Mouse (Mus musculus) forebrain, embryonic 14.5 days (tissue): ENCODE data around the gene Ndufaf7. TPM values are rescaled to one million over a fixed set of nuclear protein-coding genes. Genes with fewer than 3 reads are reported as not detected.

ENCODE experiments used
- ATAC-seq: fragments of 200-750 bp; cut with Nextera tagmentation; 2 replicates; pipeline ENCODE4 v1.8.0; 2017; ENCODE audit warnings: mild to moderate bottlenecking, moderate library complexity
- DNase-seq: peaks from one replicate; pipeline ENCODE4 v3.0.0-alpha.2; 2015; ENCODE audit warnings: low spot score
- H3K27ac ChIP-seq: fragments of 300-500 bp; sonication (generic); 2 replicates; pipeline ENCODE4 v1.5.1; 2014; ENCODE audit warnings: low read depth, mild to moderate bottlenecking, control low read depth, low read length, moderate library complexity
- H3K27me3 ChIP-seq: fragments of 300-500 bp; sonication (generic); replicated peaks from 2 replicates; pipeline ENCODE4 v1.6.1; 2014; ENCODE audit warnings: low read length, control low read depth, mixed read lengths; ENCODE audit not compliant: control insufficient read depth, insufficient read depth
- H3K36me3 ChIP-seq: fragments of 300-500 bp; sonication (generic); 2 replicates; pipeline ENCODE4 v1.6.1; 2014; ENCODE audit warnings: low read length, control low read depth; ENCODE audit not compliant: control insufficient read depth, insufficient read depth
- H3K4me1 ChIP-seq: fragments of 300-500 bp; sonication (generic); 2 replicates; pipeline ENCODE4 v1.6.1; 2014; ENCODE audit warnings: antibody characterized with exemption, low read length, control low read depth; ENCODE audit not compliant: control insufficient read depth, insufficient read depth
- H3K4me2 ChIP-seq: fragments of 300-500 bp; sonication (generic); 2 replicates; pipeline ENCODE4 v1.6.1; 2014; ENCODE audit warnings: mild to moderate bottlenecking, control low read depth, low read length
- H3K4me3 ChIP-seq: fragments of 300-500 bp; sonication (generic); 2 replicates; pipeline ENCODE4 v1.5.1; 2014; ENCODE audit warnings: low read depth, low read length, control low read depth
- H3K9ac ChIP-seq: fragments of 300-500 bp; sonication (generic); 2 replicates; pipeline ENCODE4 v1.6.1; 2014; ENCODE audit warnings: mild to moderate bottlenecking, low read length, control low read depth, moderate library complexity
- H3K9me3 ChIP-seq: fragments of 300-500 bp; sonication (generic); replicated peaks from 2 replicates; pipeline ENCODE4 v1.6.1; 2016; ENCODE audit warnings: low read length, control low read depth, mixed read lengths; ENCODE audit not compliant: control insufficient read depth
- WGBS: fragments of 180-500 bp; shearing (Covaris S2); extraction: QIAGEN DNeasy Blood & Tissue Kit; methylation state at CpG from one replicate; pipeline ENCODE4 v1.1.7; 2014; 5-methylcytosine and 5-hydroxymethylcytosine counted together
- polyA plus RNA-seq: library from polyadenylated mRNA; unstranded; fragments of >200 nt; fragmentation: Nextera tagmentation; extraction: Ambion mirVana; gene quantifications from 2 replicates; pipeline ENCODE4 v1.2.1, GENCODE M21; 2014

The Ndufaf7 gene
- polyA plus RNA-seq: 57.9 and 63.7 TPM in 2 replicates

DNA sequence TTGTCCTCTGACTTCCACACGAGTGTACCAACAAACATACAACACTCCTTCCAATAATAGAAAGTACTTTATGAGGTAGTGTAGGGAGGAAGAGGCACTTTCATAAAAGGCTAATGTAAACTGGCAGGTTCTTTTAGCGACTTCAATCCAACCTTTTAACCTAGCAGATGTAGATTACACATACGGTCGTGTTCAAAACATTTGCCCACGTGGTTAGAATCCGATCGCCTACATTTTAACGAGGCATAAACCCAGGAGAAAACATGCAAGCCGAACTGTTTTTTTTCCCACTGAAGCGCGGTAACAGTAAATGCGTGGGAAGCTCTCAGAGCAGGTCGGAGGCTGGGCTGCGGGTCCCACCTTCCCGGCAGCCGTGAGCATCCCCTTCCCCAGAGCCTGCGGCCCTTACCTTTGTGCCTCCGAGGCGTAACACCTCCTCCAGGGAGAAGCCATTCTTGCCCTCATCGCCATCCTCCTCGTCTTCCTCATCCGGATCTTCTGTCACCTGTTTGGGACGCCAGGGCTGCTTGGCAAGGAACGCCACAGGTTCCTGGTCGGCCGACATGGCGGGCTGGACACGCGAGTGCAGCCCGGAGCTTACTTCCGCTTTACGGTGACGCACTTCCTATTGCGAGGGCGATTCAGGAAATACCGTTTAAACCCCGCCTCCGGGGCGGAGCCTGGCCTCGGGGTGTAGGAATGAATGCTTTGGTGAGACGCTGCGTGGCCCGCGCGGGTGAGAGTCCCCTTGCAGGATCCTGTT is at the start of gene Ndufaf7, which contains the start of gene Cebpz:
Gene Ndufaf7, plus strand, starts transcription at position 671 of the 763 bp plus-strand sequence.
Gene Cebpz, minus strand, starts transcription at position 601 of the 763 bp plus-strand sequence.
- Histone ChIP-seq H3K36me3 (peaks cover 45% of the 10 kb centered on the region), H3K4me3 (peak within 1 kb of the TSS; percentile 60), H3K4me2 (peak within 1 kb of the TSS; percentile 71), H3K9me3 (no peaks in the 10 kb centered on the region), H3K9ac (peak within 1 kb of the TSS; percentile 73), H3K27me3 (no peaks in the 10 kb centered on the region), H3K4me1 (peaks cover 10% of the 10 kb centered on the region), H3K27ac (peak within 1 kb of the TSS; percentile 27; the same call in 1 of the 2 replicates)
- ATAC-seq: peak; percentile 100
- under 1% methylated on average over 45 of the region's 45 CpGs for WGBS
- peak; percentile 99 for DNase-seq

GRCm38 (mm10) chr17:78888554-78888953 is 48.4 kb upstream of the Ndufaf7 start:
- no peaks in the 10 kb centered on the region for H3K27me3 ChIP-seq
- no peak overlapping the region for H3K4me3 ChIP-seq
- no peak for DNase-seq
- 83% methylated on average over 4 of the region's 4 CpGs for WGBS
- ATAC-seq: no peak
- H3K9me3 ChIP-seq: no peaks in the 10 kb centered on the region
- H3K36me3 ChIP-seq: no peaks in the 10 kb centered on the region
- H3K9ac ChIP-seq: no peak overlapping the region
- no peaks in the 10 kb centered on the region for H3K4me1 ChIP-seq
- no peak overlapping the region for H3K27ac ChIP-seq
- H3K4me2 ChIP-seq: no peak overlapping the region

GRCm38 (mm10) chr17:78889184-78889583 is 47.8 kb upstream of the Ndufaf7 start:
- Histone ChIP-seq H3K4me1 (no peaks in the 10 kb centered on the region), H3K4me2 (no peak overlapping the region), H3K4me3 (no peak overlapping the region), H3K27ac (no peak overlapping the region), H3K36me3 (no peaks in the 10 kb centered on the region), H3K27me3 (no peaks in the 10 kb centered on the region), H3K9me3 (no peaks in the 10 kb centered on the region), H3K9ac (no peak overlapping the region)
- peak; percentile 15 for DNase-seq
- 0 out of 2 replicates have a peak, but pooled peaks have one; percentile 20 for ATAC-seq
- 40% methylated on average over 3 of the region's 3 CpGs for WGBS

DNA sequence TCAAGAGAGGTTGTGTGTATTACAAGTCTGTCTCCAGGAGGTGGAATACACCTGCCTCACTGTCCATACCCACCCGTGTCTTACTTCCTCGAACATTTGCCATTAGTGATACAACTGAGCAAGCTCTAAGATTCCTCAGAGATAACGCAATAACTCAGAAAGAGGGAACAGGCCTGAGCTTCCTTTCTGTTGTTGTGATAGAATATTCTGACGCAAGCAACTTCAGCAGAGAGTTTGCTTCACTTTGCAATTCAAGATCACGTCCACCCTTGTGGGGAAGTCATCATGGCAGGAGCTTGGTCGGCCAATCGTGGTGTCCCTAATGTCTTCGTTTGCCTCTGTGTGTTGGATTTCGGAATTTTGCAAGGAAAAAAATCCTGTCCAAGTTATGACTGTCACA is 45.9 kb upstream of the Ndufaf7 start:
- Histone ChIP-seq H3K36me3 (no peaks in the 10 kb centered on the region), H3K9me3 (no peaks in the 10 kb centered on the region), H3K9ac (no peak overlapping the region), H3K4me3 (no peak overlapping the region), H3K27ac (no peak overlapping the region), H3K27me3 (no peaks in the 10 kb centered on the region), H3K4me1 (0 out of 2 replicates have a peak, but pooled peaks cover 3% of the 10 kb centered on the region), H3K4me2 (no peak overlapping the region)
- DNase-seq (no peak), ATAC-seq (no peak)
- WGBS: 85% methylated on average over 9 of the region's 9 CpGs

- Histone ChIP-seq H3K9ac (no peak overlapping the region), H3K4me1 (0 out of 2 replicates have a peak, but pooled peaks cover 3% of the 10 kb centered on the region), H3K27me3 (no peaks in the 10 kb centered on the region), H3K27ac (no peak overlapping the region), H3K9me3 (no peaks in the 10 kb centered on the region), H3K4me3 (no peak overlapping the region), H3K36me3 (no peaks in the 10 kb centered on the region), H3K4me2 (no peak overlapping the region)
- ATAC-seq: no peak
- no peak for DNase-seq
- WGBS: 92% methylated on average over 7 of the region's 7 CpGs
These were observed 41.9 kb upstream of the Ndufaf7 start for GRCm38 (mm10) chr17:78894991-78895390.

- WGBS: 42% methylated on average over 8 of the region's 8 CpGs
- no peaks in the 10 kb centered on the region for H3K9me3 ChIP-seq
- H3K9ac ChIP-seq: no peak overlapping the region
- H3K27ac ChIP-seq: no peak overlapping the region
- H3K4me2 ChIP-seq: peak overlapping the region; percentile 19; the same call in 1 of the 2 replicates
- H3K27me3 ChIP-seq: no peaks in the 10 kb centered on the region
- peak; percentile 83 for DNase-seq
- 0 out of 2 replicates have a peak, but pooled peaks cover 3% of the 10 kb centered on the region for H3K4me1 ChIP-seq
- no peak for ATAC-seq
- H3K36me3 ChIP-seq: no peaks in the 10 kb centered on the region
- H3K4me3 ChIP-seq: no peak overlapping the region
These were observed 41.5 kb upstream of the Ndufaf7 start for GRCm38 (mm10) chr17:78895394-78895793.

DNA sequence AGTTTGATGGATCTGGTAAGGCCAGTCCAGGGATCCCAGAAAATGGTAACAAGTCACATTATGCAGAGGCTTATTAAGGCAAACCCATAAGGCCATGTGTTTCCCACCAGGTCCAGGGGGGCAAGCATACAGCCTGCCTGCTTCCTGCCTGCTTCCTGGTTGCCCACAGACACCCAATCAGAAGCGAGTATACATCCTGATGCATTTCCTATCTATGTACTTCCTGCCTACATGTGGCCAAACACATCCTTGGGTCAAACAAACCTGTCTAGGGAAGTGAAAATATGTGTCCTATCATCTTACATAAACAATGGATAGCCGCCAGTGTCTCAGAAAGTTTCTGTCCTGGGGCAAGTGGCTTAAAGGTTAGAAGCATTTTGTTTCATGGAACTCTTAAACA is 33.8 kb upstream of the Ndufaf7 start:
- Histone ChIP-seq H3K36me3 (no peaks in the 10 kb centered on the region), H3K4me2 (no peak overlapping the region), H3K4me3 (no peak overlapping the region), H3K9me3 (no peaks in the 10 kb centered on the region), H3K4me1 (no peaks in the 10 kb centered on the region), H3K27me3 (no peaks in the 10 kb centered on the region), H3K9ac (no peak overlapping the region), H3K27ac (no peak overlapping the region)
- DNase-seq: no peak
- WGBS: 86% methylated on average over 2 of the region's 2 CpGs
- no peak for ATAC-seq

DNA sequence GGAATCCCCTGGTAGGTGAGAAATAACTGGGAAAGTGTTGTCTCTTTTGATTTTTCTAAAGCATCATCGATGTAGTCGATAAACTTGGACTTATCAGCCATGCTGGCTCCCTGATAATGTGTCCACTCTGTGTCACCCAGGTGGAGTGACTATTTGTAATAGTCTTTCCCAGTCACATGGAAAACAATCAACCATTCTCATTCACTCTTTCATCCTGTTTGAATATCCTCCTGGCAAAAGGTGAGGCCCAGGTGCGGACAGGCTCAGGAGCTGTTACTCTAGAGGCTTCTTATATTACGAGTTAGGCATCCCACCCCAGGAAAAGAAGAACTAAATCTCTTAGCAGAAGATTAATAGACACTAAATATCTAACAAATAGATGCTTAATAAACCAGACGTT is 30.0 kb upstream of the Ndufaf7 start, which contains the start of gene Sult6b1:
Gene Sult6b1, minus strand, starts transcription at position 101 of the 400 bp plus-strand sequence.
- ATAC-seq (no peak), DNase-seq (no peak)
- Histone ChIP-seq H3K4me1 (no peaks in the 10 kb centered on the region), H3K36me3 (no peaks in the 10 kb centered on the region), H3K27me3 (no peaks in the 10 kb centered on the region), H3K27ac (no peak within 1 kb of the TSS), H3K4me2 (no peak within 1 kb of the TSS), H3K9ac (no peak within 1 kb of the TSS), H3K9me3 (no peaks in the 10 kb centered on the region), H3K4me3 (no peak within 1 kb of the TSS)
- WGBS: 87% methylated on average over 5 of the region's 5 CpGs

- no peak for ATAC-seq
- Histone ChIP-seq H3K4me1 (no peaks in the 10 kb centered on the region), H3K4me2 (no peak overlapping the region), H3K27ac (no peak overlapping the region), H3K4me3 (no peak overlapping the region), H3K9ac (no peak overlapping the region), H3K36me3 (no peaks in the 10 kb centered on the region), H3K27me3 (no peaks in the 10 kb centered on the region), H3K9me3 (no peaks in the 10 kb centered on the region)
- WGBS: 74% methylated on average over 2 of the region's 2 CpGs
- no peak for DNase-seq
These were observed 27.6 kb upstream of the Ndufaf7 start for GRCm38 (mm10) chr17:78909374-78909773.
